Mouse (Mus musculus) CD4-positive naive resting alpha-beta T cell, adult 76 days (primary cell): ENCODE measurements around the gene Ap4s1. TPM values are rescaled to one million over a fixed set of nuclear protein-coding genes. Genes with fewer than 3 reads are reported as not detected.

ENCODE experiments used
- total RNA-seq: library from RNA; stranded (reverse); gene quantifications from one replicate; pipeline ENCODE4 v1.2.4, GENCODE M21; 2023

Gene Ap4s1
- 16.2 TPM for total RNA-seq

GRCm38 (mm10) chr12:51690893-51691844, at the start of gene Ap4s1:
Gene Ap4s1, plus strand, starts transcription at chr12:51691033.

GRCm38 (mm10) chr12:51691845-51692632, 1.2 kb downstream of the Ap4s1 start, which contains the start of gene Strn3:
Gene Strn3, minus strand, starts transcription at chr12:51691897.

Other genes starting within 250 kb of the Ap4s1 start
- 0.29 TPM for gene Coch, start 97.7 kb upstream of the Ap4s1 start, total RNA-seq
- gene Strn3, start 864 bp downstream of the Ap4s1 start, total RNA-seq = 65.3 TPM
- gene Hectd1, start 138.5 kb downstream of the Ap4s1 start, total RNA-seq = 153 TPM